Mouse (Mus musculus) 3134 (cell line): ENCODE measurements around the gene Mgat5b.

Source experiments
- DNase-seq: peaks from one replicate; pipeline ENCODE4 v3.0.0-alpha.2; 2011; ENCODE audit warnings: low spot score; ENCODE audit not compliant: insufficient read length; ENCODE audit errors: extremely low read depth

Gene Mgat5b

DNA sequence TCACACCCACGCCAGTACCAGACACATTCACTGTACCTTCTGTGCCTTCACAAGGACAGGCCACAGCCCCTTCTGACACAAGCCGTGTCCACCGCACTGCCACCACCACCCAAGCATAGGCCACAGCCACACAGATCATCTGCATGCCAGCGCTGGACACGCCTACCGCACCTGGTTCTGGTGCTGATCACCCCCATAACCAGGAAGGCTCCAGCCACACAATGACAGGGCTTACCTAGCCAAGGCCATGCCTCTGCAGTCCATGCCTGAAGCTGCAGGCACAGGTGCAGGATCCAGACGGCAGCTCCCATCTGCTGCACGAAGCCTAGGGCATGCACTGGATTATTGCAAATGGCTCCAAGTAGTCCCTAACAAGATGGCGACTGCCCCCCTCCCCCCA is 54.8 kb downstream of the Mgat5b start:
- no peak for DNase-seq

DNA sequence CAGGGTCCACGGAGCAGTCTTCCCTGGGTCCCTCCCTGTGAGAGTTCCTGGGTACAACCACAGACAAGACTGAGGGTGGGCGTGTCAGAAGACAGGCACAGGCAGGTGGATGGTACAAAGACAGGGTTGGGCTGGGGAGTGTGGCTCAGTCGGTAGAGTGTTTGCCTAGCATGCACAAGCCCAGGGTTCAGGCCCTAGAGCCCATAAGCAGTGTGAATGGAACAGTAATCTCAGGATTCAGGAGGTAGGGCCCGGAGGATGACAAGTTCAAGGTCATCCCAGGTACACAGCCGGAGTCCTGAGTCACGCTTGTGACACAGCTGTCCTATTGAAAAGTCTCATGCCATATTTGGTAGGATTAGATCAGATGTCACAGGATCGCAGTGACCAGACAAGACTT is 55.7 kb downstream of the Mgat5b start:
- no peak for DNase-seq

DNA sequence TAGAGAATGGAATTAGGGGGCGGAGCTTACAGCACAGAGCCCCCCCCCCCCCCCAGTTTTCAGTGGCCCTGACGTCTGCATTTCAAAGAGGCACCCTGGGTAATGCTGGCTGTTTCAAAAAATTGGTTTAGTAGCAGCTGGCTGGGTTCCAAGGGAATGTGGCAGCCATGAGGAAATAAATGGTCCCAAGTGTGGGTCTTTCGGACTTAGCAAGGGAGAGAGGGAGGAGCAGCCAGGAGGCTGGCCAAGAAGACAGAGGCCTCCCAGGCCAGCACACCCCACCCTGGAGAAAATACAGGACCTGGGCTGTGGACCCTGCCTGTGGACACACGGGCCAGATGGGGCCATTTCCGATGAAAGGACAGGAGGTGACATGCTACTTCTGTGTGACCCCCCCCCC is 61.6 kb downstream of the Mgat5b start:
- no peak for DNase-seq

DNA sequence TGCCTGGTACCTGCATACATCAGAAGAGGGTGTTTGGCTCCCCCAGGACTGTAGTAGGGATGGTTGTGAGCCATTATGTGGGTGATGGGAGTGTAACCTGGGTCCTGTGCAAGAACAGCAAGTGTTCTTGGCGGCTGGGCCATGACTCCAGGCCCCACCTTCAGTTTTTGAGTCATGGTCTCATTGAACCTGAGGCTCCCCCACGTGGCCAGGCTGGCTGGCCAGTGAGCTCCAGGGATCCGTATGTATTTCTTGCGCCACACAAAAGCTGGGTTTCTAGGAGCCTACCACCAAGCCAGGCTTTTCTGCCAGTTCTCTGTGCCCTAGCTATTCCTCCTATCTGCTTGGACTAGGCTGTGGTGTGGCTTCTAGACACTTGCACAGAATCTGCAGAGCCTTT is 63.9 kb downstream of the Mgat5b start:
- DNase-seq: no peak

DNA sequence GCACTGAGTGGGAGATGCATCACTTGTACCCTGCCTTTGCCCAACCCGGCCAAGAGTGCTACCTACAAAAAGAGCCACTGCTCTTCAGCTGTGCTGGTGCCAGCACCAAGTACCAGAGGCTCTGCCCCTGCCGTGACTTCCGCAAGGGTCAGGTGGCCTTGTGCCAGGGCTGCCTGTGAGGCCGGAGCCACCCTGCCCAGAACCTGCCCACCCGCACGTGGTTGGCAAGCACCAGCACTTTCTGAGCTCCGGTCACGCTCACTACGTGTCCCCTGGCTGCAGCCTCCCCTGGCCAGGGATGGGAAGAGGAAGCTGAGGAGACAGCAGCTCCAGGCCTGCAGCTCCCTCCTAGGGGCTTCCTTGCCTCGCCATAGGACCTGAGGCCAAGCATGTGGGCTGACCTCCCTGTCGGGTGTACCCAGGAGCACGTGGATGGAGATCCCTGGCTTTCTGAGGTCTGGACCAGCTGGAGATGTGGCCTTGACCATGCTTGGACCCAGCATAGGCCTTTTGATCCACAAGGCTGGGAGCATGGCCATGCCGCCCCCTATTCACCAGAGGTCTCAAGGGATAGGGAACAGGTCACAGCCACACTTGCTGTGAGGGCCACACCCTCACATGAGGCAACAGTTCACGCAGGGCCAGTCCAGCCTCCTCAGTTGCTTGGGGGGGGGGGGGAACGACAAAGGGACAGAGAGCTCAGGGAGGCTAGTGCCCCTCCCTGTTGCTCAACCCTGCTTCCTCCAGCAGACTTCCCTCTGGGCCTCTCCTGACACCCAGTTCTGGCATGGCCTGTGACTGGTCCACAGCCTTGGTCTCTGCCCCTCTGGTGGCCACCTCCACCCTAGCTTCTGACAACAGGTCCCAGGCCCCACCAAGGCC is 67.1 kb downstream of the Mgat5b start:
- DNase-seq: no peak

DNA sequence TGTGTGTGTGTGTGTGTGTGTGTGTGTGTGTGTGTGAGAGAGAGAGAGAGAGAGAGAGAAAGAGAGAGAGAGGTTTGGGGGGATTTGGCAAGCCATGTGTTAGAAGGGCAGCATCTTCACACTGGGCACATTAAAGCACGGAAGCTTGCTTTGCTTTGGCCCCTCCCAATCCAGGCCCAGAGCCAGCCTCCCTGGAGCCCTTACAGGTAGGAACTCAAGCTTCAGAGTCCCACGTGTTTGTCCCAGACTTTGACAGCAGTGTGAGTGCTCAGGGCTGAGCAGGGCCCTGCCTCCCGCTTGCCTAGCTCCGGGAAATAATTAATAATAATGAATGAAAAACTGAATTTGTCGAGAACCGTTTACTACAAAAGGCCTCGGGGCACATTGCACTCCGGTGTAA is 69.5 kb downstream of the Mgat5b start:
- no peak for DNase-seq

DNA sequence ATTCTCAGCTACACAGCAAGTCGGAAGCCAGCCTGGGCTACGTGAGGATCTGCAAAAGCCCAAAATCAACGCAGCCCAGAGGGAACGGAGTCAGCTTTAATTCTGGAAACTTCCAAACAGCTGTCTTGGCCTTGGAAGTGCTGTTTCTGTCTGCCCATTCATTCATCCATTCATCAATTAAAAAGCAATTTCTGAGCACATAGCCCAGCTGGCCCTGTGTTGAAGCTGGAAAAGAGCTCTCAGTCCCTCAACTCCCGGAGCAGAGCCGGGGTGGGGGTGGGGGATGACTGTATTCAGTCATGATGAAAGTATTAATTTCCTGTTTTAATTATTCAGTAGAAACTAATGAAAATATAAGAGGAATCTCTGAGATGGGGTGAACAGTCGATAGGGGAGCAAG is 71.6 kb downstream of the Mgat5b start:
- DNase-seq: no peak

DNA sequence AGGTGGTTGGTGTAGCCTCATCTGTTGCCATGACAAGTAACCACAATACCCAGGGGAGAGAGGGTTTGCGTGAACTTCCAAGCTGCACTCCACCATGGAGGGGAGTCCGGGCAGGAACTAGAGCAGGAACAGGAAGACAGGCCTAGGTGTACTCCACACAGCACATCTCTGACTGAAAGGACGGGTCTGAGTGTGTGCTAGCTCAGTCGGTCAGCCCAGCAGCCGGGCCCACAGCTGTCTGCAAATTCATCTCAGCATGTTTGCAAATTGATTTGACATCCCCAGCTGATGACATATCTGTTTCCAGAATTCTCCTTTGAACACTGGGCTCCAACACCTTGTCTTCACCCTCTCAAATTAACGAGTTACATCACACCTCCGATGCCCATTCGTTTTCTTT is 72.7 kb downstream of the Mgat5b start:
- no peak for DNase-seq

DNA sequence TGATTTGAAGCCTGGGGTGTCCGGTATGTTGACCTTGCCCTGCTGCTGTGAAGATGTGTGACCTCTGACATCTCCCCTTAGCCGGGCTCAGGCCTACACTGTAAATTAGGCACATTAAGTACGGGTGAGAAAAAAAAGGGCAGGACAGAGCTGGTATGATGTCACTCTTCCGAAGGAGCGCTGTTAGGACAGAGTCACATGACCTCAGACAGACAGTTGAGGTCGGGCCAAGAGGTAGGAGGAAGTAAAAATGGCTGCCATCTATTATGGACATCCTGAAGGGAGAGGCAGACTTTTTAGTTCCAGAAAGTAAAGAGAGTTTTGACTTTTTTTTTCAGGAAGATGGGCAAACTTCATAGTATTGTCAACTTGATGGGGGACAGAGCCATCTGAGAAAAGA is 73.3 kb downstream of the Mgat5b start:
- no peak for DNase-seq

DNA sequence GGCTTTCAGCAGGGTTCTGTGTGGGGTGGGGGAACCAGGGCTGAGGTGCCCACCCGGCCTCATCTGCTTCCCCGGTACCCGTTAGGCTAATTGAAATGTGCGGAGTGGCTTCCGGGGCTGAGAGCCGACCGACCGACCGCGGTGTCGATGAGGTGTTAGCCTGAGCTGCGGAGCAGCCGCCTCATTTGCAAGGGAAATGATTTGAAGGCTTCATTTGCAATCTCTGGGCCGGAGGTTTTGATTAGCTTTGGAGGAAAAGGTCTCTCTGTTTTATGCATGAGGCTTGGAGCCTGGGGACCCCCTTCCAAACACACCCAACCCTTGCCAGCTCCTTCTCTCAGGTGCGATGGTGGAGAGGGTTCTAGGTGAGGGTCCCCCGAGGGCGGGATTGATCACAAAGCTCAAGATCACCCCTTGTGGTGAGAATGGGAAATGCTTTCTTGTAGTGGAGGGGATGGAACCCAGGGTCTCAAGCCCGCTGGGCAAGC is 75.5 kb downstream of the Mgat5b start:
- no peak for DNase-seq

DNA sequence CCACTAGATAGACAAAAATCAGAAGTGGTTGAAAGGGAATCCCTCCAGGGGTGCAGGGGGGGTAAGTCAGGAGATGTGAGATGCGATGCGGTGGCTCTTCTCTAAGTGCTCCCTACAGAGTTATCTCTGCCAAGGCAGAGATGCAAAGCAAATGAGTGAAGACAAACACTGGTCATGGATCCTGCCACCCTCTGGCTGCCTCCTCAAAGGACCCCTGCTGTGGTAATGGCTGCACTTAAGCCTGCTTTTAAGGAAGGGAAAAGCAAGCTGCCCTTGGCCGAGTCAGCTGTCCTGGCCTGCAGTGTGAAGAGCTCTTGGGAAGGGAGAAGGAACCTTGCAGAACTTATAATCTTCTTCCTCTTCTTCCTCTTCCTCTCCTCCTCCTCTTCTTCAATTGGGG is 78.3 kb downstream of the Mgat5b start:
- no peak for DNase-seq

DNA sequence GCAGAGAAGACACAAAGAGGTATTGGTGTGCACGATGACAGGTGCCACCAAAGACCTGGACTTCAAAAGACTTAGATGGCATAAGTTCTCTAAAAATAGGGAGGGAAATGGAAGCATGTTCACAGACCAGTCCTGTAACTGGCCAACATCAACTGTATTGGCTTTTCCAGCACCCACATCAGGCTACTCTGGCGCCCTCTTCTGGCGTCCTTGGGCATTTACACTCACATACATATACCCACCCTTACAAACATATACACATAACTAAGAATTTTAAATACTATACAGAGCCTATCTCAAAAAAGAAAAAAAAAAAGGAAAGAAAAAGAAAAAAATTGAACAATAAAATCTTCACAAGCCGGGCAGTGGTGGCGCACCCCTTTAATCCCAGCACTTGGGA is 80.3 kb downstream of the Mgat5b start:
- DNase-seq: no peak

DNA sequence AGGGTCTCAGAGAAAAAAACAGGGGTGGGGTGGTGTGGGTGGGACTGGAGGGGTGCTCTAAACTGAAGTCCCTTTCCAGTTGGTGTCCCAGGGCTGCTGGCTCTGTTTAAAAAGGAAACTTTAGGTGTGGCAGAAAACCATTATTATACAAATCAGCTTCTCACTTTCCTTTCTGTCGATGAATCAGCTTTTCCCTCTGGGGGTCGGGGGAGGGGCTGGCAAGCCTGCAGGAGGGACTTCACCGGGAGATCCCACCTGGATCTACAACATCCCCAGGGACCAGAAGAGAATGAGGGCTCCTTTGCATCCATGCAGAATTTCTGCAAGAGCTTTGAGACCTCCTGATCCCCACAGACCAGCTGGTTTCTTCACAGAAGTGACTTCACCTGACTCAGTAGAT is 81.6 kb downstream of the Mgat5b start:
- no peak for DNase-seq

DNA sequence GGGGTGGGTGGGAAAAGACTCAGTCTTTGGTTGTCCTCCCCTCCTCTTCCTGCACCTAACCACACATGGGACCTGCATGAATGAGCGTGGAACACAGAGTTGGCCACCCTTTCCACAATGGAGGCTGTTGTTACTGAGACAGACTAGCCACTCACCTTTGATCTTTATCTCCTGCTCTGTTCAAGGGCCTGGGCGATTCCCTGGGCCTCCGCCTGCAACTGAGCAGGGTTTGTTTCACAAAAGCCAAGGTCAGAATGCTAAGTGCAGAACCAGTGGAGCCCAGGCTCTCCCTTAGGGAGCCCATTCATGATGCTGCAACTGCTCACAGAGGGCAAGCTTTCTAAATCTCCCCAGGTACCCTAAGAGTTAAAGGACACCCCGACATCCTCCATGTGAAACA is 83.1 kb downstream of the Mgat5b start:
- no peak for DNase-seq

DNA sequence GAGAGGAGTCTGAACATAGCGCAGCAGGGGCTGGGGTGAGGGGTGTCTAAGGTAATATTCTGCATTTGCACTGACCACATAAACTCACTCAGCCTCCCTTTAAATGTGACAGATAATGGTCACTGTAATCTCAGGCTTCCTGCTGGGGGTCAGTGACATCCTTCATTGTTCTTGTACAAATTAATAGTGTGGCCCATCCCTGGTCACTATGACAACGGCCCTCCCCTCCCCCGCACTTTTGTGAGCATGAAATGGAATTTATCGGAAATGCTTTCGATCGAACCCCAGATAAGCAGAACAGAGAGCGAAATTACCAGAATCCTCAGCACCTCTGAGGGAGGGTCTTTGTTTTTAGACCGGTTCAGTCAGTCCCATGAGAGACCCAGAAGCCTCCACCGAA is 84.8 kb downstream of the Mgat5b start:
- no peak for DNase-seq

DNA sequence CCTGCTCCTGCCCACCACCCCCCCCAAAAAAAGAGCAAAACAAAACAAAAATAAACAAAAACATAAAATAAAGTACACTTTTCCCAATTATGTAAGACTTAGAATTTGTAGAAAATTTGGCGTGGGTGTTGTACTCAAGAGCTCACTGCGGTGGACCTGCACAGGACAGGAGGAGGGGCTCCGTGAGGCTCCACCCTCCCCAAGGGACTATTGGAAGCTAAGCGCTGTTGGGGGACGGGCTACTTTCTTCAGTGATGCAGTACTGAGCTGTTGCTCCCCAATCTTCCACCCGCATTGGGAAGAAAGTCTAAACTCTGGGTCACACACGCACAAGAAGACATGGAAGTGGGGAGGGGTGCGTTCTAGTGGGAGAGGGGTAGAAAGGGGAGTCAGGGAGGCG is 85.6 kb downstream of the Mgat5b start:
- DNase-seq: no peak

DNA sequence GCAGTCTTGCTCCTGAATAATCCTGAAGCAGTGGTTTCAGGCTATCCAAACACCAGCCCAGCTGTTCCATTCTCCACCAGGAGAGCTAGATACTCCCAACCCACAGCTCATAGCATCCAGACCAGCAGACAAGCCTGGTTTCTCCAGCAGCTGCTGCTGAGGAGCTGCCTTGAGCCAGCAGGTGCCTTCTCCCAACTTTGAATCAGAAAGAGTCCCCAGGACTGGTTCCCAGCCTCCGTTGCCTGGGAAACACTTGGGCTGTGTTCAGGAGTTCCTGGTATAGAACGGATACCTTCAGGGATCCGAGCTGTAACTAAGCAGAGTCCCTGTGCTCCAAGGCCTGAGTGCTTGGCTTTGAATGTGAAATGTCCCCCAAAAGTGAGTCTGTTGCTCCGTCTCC is 98.8 kb downstream of the Mgat5b start:
- DNase-seq: no peak

DNA sequence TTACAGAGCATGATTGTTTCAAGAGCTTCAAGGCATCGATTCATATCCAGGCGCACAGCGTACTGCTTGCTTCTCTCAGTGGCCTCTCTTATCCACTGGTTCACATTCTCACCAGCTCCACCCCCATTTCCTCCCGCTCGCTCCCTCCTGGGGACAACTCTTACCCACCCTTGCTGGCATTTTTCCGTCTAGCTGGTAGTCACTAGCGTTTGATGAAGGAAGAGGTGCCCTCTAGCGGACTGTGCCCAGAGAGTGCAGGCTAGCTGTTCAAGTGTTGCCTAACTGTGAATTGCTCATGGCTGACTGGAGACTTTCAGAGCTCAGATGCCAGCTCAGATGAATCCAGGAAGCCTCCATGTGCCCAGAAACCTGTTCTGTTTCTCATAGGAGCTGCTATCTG is 99.7 kb downstream of the Mgat5b start:
- peak; percentile 36 for DNase-seq

DNA sequence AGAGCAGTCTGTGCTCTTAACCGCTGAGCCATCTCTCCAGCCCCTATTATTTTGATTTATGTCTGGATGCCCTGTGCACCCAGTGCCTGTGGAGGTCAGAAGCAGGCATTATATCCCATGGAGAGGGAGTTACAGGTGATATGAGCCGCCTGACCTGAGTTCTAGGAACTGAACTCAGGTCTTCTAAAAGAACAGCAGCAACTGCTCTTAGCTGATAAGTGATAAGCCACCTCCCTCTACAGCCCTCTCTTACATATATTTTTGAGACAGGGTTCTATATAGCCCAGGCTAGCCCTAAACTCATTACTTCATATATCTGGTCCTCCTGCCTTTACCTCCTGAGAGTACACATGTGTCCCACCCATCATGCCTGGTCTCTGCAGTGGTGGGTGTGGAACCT is 102.4 kb downstream of the Mgat5b start:
- no peak for DNase-seq

DNA sequence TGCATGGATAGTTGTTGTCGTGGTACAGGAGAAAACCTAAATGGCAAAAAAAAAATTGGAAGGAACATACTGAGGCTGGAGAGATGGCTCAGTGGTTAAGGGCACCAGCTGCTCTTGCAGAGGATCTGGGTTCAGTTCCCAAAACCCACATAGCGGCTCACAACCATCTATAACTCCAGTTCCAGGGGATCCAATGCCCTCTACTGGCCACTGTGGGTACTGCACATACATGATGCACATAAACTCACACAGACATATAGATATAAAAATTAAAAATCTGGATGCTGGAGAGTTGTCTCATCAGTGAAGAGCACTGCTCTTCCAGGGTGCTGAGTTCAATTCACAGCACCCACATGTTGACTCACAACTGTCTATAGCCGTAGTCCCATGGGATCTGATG is 104.9 kb downstream of the Mgat5b start:
- DNase-seq: no peak

DNA sequence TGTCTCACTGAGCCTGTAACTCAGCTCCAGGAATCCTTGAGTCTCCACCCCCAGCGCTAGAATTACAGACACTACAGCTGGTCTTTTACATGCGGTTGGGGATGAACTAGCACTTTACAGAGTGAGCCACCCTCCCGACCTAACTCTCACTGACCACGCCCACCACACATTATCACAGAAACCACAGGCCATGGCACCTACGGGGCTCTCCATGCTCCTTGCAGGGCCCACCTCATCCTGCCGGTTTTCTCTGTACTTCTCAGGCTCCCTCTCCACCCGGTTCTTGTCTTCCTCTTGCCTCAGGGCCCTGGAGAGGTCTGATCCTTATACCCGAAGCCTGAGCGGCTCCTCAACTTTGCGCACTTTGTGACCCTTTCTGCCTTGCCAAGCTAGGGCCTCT is 109.0 kb downstream of the Mgat5b start:
- DNase-seq: no peak

DNA sequence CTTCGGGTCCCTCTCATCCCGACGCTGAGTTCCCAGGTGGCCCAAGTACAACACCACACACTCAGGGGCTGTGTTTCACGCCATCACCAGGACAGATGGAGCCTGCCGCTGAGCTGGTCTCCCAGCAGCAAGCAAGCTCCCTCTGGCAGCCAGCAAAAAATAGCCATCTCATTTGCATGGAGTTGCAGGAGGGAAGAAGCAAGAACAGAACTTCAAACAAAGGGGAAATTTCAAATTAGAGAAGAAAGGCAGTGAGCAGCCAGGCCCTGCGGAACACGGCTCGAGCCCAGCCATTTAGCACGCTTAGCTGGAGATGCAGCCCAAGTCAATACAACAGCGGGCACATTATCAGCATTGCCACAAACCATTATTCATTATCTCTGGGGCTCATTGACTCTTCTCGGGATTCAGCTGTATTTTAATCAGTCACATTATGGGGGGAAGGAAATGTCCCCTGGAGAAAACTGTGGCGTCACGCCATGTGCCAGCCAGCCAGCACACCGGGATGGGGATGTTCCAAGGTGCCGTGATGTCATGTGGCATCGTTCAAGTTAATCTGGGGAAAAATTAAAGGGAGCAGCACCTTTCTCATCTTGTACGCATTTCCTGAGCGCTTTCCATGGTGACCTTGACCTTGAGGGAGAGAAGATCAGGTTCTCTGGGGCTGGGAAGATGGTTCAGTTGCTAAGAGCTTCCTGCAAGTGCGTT is 110.4 kb downstream of the Mgat5b start:
- DNase-seq: no peak
